Mouse (Mus musculus) ES-E14 (cell line): ENCODE measurements around the gene Gm14325.
"Not testable (repeated sequence)": the region's sequence is repeated elsewhere in the genome, so short reads cannot be mapped to it uniquely, and the experiment has no call there.

Experiments used
- CHD2 ChIP-seq: IDR thresholded peaks from 2 replicates; pipeline ENCODE4 v1.6.1; 2014; ENCODE audit warnings: mild to moderate bottlenecking, low read depth, low read length, inconsistent platforms
- HCFC1 ChIP-seq: IDR thresholded peaks from 2 replicates; pipeline ENCODE4 v1.6.1; 2012; ENCODE audit warnings: low read length, inconsistent platforms, borderline replicate concordance; ENCODE audit not compliant: insufficient read depth
- ZC3H11A ChIP-seq: IDR thresholded peaks from 2 replicates; pipeline ENCODE4 v1.6.1; 2012; ENCODE audit warnings: low read depth, mild to moderate bottlenecking, inconsistent platforms, low read length, borderline replicate concordance
- ZNF384 ChIP-seq: IDR thresholded peaks from 2 replicates; pipeline ENCODE4 v1.6.1; 2012; ENCODE audit warnings: low read depth, low read length, inconsistent platforms

DNA sequence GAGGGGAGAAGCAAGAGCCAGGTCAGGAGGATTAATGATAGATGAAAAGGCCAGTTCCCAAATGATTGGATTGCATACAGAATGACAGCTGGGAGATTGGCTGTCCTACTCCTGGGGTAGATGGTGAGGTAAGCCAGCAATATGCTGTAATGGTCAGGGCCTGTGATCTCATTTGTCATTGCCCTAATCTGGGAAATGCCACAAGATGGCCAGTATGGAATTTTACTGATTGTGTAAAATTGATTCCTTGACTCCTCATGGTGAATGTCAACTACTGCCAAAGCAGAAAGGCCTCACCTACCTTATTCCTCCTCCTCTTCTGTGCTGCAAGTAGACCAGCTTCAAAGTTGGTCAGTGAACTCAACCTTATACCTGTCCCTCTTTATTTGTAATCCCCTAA lies 3.4 kb downstream of the Gm14325 start:
- not testable (repeated sequence) for TF ChIP-seq ZC3H11A, CHD2, HCFC1, ZNF384
